Mouse (Mus musculus) embryonic fibroblast, embryonic 13.5 days (primary cell): ENCODE measurements around the gene Etl4.

ENCODE experiments used
- CTCF ChIP-seq: IDR thresholded peaks from 2 replicates; pipeline ENCODE4 v1.5.1; 2011; ENCODE audit warnings: mild to moderate bottlenecking, control low read depth, low read length, moderate library complexity, borderline replicate concordance; ENCODE audit not compliant: insufficient read depth
- POLR2A ChIP-seq: IDR thresholded peaks from 2 replicates; pipeline ENCODE4 v1.6.1; 2011; ENCODE audit warnings: low read depth, mild to moderate bottlenecking, control low read depth, low read length, moderate library complexity

- no peak for TF ChIP-seq CTCF
- TF ChIP-seq POLR2A = no peak
Measured at GRCm38 (mm10) chr2:20774462-20774861, 864.9 kb downstream of the Etl4 start.
